Mouse (Mus musculus): ENCODE results near the gene Ppa2.

Gene Ppa2

GRCm38 (mm10) chr3:133309954-133310808 lies at the start of gene Ppa2:
Gene Ppa2, plus strand, starts transcription at chr3:133310110.
- DNase-seq = peak; percentile 87 to 92

- DNase-seq = peak; percentile 21 to 34
Measured at GRCm38 (mm10) chr3:133271887-133272286, 38.0 kb upstream of the Ppa2 start.

GRCm38 (mm10) chr3:133284587-133284986 lies 25.3 kb upstream of the Ppa2 start:
- no peak for DNase-seq

GRCm38 (mm10) chr3:133288795-133289194 lies 21.1 kb upstream of the Ppa2 start:
- DNase-seq = no peak

GRCm38 (mm10) chr3:133304328-133304727 lies 5.6 kb upstream of the Ppa2 start:
- DNase-seq = no peak

GRCm38 (mm10) chr3:133308361-133308760 lies 1.5 kb upstream of the Ppa2 start:
- DNase-seq = no peak

GRCm38 (mm10) chr3:133309359-133309758 lies 551 bp upstream of the Ppa2 start:
- DNase-seq = no peak

- DNase-seq = no peak
Measured at GRCm38 (mm10) chr3:133310809-133311179, 884 bp downstream of the Ppa2 start.

- DNase-seq = no peak
Measured at GRCm38 (mm10) chr3:133312331-133312730, 2.4 kb downstream of the Ppa2 start.

GRCm38 (mm10) chr3:133312850-133313249 lies 2.9 kb downstream of the Ppa2 start:
- DNase-seq = no peak

GRCm38 (mm10) chr3:133313491-133314199 lies 3.7 kb downstream of the Ppa2 start:
- no peak for DNase-seq

GRCm38 (mm10) chr3:133314475-133314874 lies 4.6 kb downstream of the Ppa2 start:
- peak; percentile 70 to 77 for DNase-seq

- no peak for DNase-seq
Measured at GRCm38 (mm10) chr3:133315011-133315410, 5.1 kb downstream of the Ppa2 start.

- DNase-seq = no peak
Measured at GRCm38 (mm10) chr3:133315647-133316046, 5.7 kb downstream of the Ppa2 start.

GRCm38 (mm10) chr3:133317845-133318244 lies 7.9 kb downstream of the Ppa2 start:
- no peak for DNase-seq

GRCm38 (mm10) chr3:133318596-133318995 lies 8.7 kb downstream of the Ppa2 start:
- DNase-seq = no peak

GRCm38 (mm10) chr3:133319795-133320194 lies 9.9 kb downstream of the Ppa2 start:
- no peak for DNase-seq

- DNase-seq = no peak
Measured at GRCm38 (mm10) chr3:133320313-133320712, 10.4 kb downstream of the Ppa2 start.

GRCm38 (mm10) chr3:133321928-133322327 lies 12.0 kb downstream of the Ppa2 start:
- no peak for DNase-seq

- peak in 1 of 2 experiments; percentile 25 for DNase-seq
Measured at GRCm38 (mm10) chr3:133322552-133322951, 12.6 kb downstream of the Ppa2 start.

- no peak for DNase-seq
Measured at GRCm38 (mm10) chr3:133325135-133325534, 15.2 kb downstream of the Ppa2 start.

- no peak for DNase-seq
Measured at GRCm38 (mm10) chr3:133328551-133328950, 18.6 kb downstream of the Ppa2 start.

GRCm38 (mm10) chr3:133329406-133329805 lies 19.5 kb downstream of the Ppa2 start:
- DNase-seq = no peak
